Mouse (Mus musculus): ENCODE data around the gene Bivm.

The Bivm gene

GRCm38 (mm10) chr1:44118239-44119054, at the start of gene Bivm, which contains the start of gene Kdelc1:
Bivm (plus strand) TSS chr1:44118957.
Kdelc1 (minus strand) TSS chr1:44118808.
- peak; percentile 55 to 62 for DNase-seq

- DNase-seq = peak; percentile 64 to 68
Observed at GRCm38 (mm10) chr1:44101448-44102225, 17.1 kb upstream of the Bivm start.

- peak; percentile 90 to 92 for DNase-seq
Observed at GRCm38 (mm10) chr1:44102259-44102717, 16.5 kb upstream of the Bivm start, which contains the start of gene Tex30. Tex30 (minus strand) TSS chr1:44102441.

GRCm38 (mm10) chr1:44102939-44103338, 15.8 kb upstream of the Bivm start:
- DNase-seq = no peak

GRCm38 (mm10) chr1:44117571-44117970, 1.2 kb upstream of the Bivm start:
- no peak for DNase-seq

- DNase-seq = peak; percentile 47 to 49
Observed at GRCm38 (mm10) chr1:44119201-44120073, 680 bp downstream of the Bivm start.

GRCm38 (mm10) chr1:44120074-44120406, 1.3 kb downstream of the Bivm start:
- no peak for DNase-seq

- DNase-seq = no peak
Observed at GRCm38 (mm10) chr1:44122256-44122655, 3.5 kb downstream of the Bivm start.

- DNase-seq = no peak
Observed at GRCm38 (mm10) chr1:44125590-44125989, 6.8 kb downstream of the Bivm start.

- DNase-seq = no peak
Observed at GRCm38 (mm10) chr1:44129929-44130581, 11.3 kb downstream of the Bivm start.

GRCm38 (mm10) chr1:44140232-44140631, 21.5 kb downstream of the Bivm start:
- DNase-seq = no peak

- no peak for DNase-seq
Observed at GRCm38 (mm10) chr1:44142747-44143146, 24.0 kb downstream of the Bivm start.

- peak; percentile 80 to 82 for DNase-seq
Observed at GRCm38 (mm10) chr1:44147563-44148381, 29.0 kb downstream of the Bivm start, which contains the start of gene Ercc5. Ercc5 (plus strand) TSS chr1:44147744.

- DNase-seq = peak in 1 of 2 experiments; percentile 3
Observed at GRCm38 (mm10) chr1:44148706-44149105, 29.9 kb downstream of the Bivm start.

GRCm38 (mm10) chr1:44155287-44155686, 36.5 kb downstream of the Bivm start:
- DNase-seq = peak; percentile 27 to 42

- DNase-seq = no peak
Observed at GRCm38 (mm10) chr1:44158317-44158716, 39.6 kb downstream of the Bivm start.

- DNase-seq = no peak
Observed at GRCm38 (mm10) chr1:44161818-44162217, 43.1 kb downstream of the Bivm start.

- no peak for DNase-seq
Observed at GRCm38 (mm10) chr1:44162389-44162788, 43.6 kb downstream of the Bivm start.

GRCm38 (mm10) chr1:44167859-44168383, 49.2 kb downstream of the Bivm start:
- DNase-seq = peak in 1 of 2 experiments; percentile 21

- no peak for DNase-seq
Observed at GRCm38 (mm10) chr1:44172656-44173055, 53.9 kb downstream of the Bivm start.

GRCm38 (mm10) chr1:44173903-44174302, 55.1 kb downstream of the Bivm start:
- no peak for DNase-seq

Measured in B cell, adult 2 months (primary cell).